Mouse (Mus musculus): ENCODE data around the gene Ctsw. TPM values are rescaled to one million over a fixed set of nuclear protein-coding genes. Genes with fewer than 3 reads are reported as not detected.

The Ctsw gene
- polyA plus RNA-seq, 1 experiment from 2014 or later = 4.5 TPM

DNA sequence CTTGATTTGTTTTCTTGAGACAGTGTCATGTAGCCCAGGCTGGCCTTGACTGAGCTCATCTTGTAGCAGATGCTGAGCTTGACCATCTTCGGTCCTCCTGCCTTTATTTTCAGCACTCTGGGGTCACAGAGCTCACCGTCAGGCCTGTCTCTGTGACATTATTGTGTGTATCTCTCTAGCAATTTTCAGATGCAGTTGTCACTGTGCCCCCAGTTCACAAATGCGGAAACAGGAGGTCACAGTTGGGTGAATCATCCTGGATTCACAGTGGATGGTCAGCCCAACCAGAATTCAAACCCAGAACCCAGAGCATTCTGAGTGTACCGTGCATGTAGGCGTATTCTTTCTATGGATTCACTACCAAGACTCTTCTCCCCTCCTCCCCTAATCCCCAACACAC lies 22.6 kb downstream of the Ctsw start:
- Histone ChIP-seq H3K9ac (replicated peaks) (no peak overlapping the region), H3K9me3 (replicated peaks) (no peaks in the 10 kb centered on the region; the same call in 1 of the 2 replicates), H3K4me2 (no peak overlapping the region), H3K27me3 (replicated peaks) (peaks cover 61% of the 10 kb centered on the region), H3K4me1 (peaks cover 21% of the 10 kb centered on the region), H3K27ac (replicated peaks) (no peak overlapping the region), H3K36me3 (no peaks in the 10 kb centered on the region), H3K4me3 (replicated peaks) (no peak overlapping the region)
- 92% methylated on average over 5 of the region's 5 CpGs for WGBS
- ATAC-seq (ENCODE audit: low FRiP score) = no peak

- Histone ChIP-seq H3K9me3 (replicated peaks) (peaks cover 3% of the 10 kb centered on the region; the same call in 1 of the 2 replicates), H3K36me3 (no peaks in the 10 kb centered on the region), H3K27me3 (replicated peaks) (peaks cover 53% of the 10 kb centered on the region), H3K4me2 (no peak overlapping the region), H3K4me3 (replicated peaks) (no peak overlapping the region), H3K4me1 (peaks cover 21% of the 10 kb centered on the region), H3K27ac (replicated peaks) (no peak overlapping the region), H3K9ac (replicated peaks) (no peak overlapping the region)
- WGBS = 35% methylated on average over 7 of the region's 7 CpGs
- ATAC-seq (ENCODE audit: low FRiP score) = no peak
These were observed 23.4 kb downstream of the Ctsw start for GRCm38 (mm10) chr19:5444954-5445353.

DNA sequence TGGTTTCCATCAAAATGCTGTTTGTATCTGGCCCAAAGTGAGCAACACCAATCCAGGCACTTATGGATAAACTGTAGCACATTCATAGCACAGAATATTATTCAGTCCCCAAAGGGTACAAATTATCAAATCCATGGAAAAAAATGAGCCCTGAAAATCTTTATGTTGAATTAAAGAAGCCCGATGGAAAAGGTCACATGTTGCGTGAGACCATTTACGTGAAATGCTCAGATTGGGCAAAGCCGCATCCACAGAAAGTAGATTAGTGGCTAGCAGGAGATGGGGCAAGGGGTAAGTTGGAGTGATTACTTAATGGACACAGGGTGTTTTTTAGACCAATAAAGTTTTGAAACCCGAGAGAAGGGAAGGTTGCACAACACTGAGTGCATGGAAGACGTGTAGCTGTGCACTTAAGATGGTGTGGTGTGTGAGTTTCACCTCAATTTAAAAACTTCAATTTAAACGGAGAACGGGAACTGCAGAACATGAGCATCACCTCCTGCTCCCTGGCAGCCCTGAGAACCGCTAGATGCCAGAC lies 23.9 kb downstream of the Ctsw start:
- Histone ChIP-seq H3K9ac (replicated peaks) (no peak overlapping the region), H3K4me3 (replicated peaks) (no peak overlapping the region), H3K9me3 (replicated peaks) (peaks cover 3% of the 10 kb centered on the region; the same call in 1 of the 2 replicates), H3K4me2 (no peak overlapping the region), H3K27ac (replicated peaks) (no peak overlapping the region), H3K4me1 (peaks cover 21% of the 10 kb centered on the region), H3K27me3 (replicated peaks) (peaks cover 48% of the 10 kb centered on the region), H3K36me3 (no peaks in the 10 kb centered on the region)
- WGBS = 69% methylated on average over 9 of the region's 9 CpGs
- ATAC-seq (ENCODE audit: low FRiP score) = no peak

- Histone ChIP-seq H3K4me2 (peak overlapping the region; percentile 58), H3K36me3 (no peaks in the 10 kb centered on the region), H3K27ac (replicated peaks) (peak overlapping the region; percentile 60; the same call in 1 of the 2 replicates), H3K27me3 (replicated peaks) (no peaks in the 10 kb centered on the region; the same call in 1 of the 2 replicates), H3K9me3 (replicated peaks) (no peaks in the 10 kb centered on the region), H3K4me1 (peaks cover 15% of the 10 kb centered on the region), H3K9ac (replicated peaks) (peak overlapping the region; percentile 15; the same call in 1 of the 2 replicates), H3K4me3 (replicated peaks) (no peak overlapping the region)
- 75% methylated on average over 7 of the region's 7 CpGs for WGBS
- no peak for ATAC-seq (ENCODE audit: low FRiP score)
These were observed 34.4 kb downstream of the Ctsw start for GRCm38 (mm10) chr19:5433951-5434350.

- peaks cover 17% of the 10 kb centered on the region for H3K4me1 ChIP-seq
- H3K4me3 ChIP-seq (replicated peaks) = peak overlapping the region; percentile 21
- H3K27me3 ChIP-seq (replicated peaks) = no peaks in the 10 kb centered on the region; the same call in 1 of the 2 replicates
- peak overlapping the region; percentile 58 for H3K4me2 ChIP-seq
- 12% methylated on average over 16 of the region's 16 CpGs for WGBS
- peak overlapping the region; percentile 60 for H3K27ac ChIP-seq (replicated peaks)
- peak overlapping the region; percentile 15; the same call in 1 of the 2 replicates for H3K9ac ChIP-seq (replicated peaks)
- ATAC-seq (ENCODE audit: low FRiP score) = no peak
- H3K9me3 ChIP-seq (replicated peaks) = no peaks in the 10 kb centered on the region
- no peaks in the 10 kb centered on the region for H3K36me3 ChIP-seq
These were observed 35.1 kb downstream of the Ctsw start for GRCm38 (mm10) chr19:5432992-5433852.

DNA sequence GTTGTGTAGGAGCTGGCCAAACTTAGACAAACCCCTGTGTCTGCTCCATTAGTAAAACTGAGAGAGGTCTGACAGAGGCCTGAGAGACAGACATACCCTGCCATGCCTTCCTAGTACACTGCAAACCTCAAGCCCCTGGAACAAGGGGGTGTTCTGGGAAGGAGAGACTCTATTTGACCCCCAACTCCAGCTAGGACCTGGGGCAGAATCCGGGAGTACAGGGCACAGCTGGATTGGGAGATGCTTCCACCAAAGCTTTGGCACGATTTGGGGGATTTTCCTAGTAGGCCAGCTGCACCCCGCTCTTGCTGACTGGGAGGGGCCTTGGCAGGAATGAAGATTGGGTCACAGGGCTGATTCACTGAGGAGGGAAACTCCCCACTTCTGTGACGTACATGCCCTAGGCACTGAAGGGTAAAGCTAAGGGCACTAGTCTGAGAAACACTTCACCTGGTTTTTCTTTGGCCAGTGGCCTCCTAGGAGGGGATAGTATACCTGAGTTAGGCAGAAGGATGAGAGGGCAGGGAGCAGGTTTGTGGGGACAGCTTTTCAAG lies 36.3 kb downstream of the Ctsw start:
- Histone ChIP-seq H3K9me3 (replicated peaks) (no peaks in the 10 kb centered on the region), H3K27ac (replicated peaks) (no peak overlapping the region), H3K36me3 (peaks cover 7% of the 10 kb centered on the region), H3K9ac (replicated peaks) (no peak overlapping the region; the same call in 1 of the 2 replicates), H3K4me2 (no peak overlapping the region), H3K4me3 (replicated peaks) (no peak overlapping the region), H3K4me1 (peaks cover 26% of the 10 kb centered on the region), H3K27me3 (replicated peaks) (no peaks in the 10 kb centered on the region; the same call in 1 of the 2 replicates)
- ATAC-seq (ENCODE audit: low FRiP score) = no peak
- WGBS = 73% methylated on average over 4 of the region's 4 CpGs

- peaks cover 41% of the 10 kb centered on the region for H3K4me1 ChIP-seq
- H3K9me3 ChIP-seq (replicated peaks) = no peaks in the 10 kb centered on the region
- no peak overlapping the region for H3K4me2 ChIP-seq
- no peaks in the 10 kb centered on the region for H3K27me3 ChIP-seq (replicated peaks)
- WGBS = 75% methylated on average over 1 of the region's 1 CpGs
- H3K4me3 ChIP-seq (replicated peaks) = no peak overlapping the region
- H3K27ac ChIP-seq (replicated peaks) = no peak overlapping the region
- ATAC-seq (ENCODE audit: low FRiP score) = no peak
- H3K36me3 ChIP-seq = peaks cover 15% of the 10 kb centered on the region
- no peak overlapping the region for H3K9ac ChIP-seq (replicated peaks)
These were observed 37.9 kb downstream of the Ctsw start for GRCm38 (mm10) chr19:5430408-5430807.

DNA sequence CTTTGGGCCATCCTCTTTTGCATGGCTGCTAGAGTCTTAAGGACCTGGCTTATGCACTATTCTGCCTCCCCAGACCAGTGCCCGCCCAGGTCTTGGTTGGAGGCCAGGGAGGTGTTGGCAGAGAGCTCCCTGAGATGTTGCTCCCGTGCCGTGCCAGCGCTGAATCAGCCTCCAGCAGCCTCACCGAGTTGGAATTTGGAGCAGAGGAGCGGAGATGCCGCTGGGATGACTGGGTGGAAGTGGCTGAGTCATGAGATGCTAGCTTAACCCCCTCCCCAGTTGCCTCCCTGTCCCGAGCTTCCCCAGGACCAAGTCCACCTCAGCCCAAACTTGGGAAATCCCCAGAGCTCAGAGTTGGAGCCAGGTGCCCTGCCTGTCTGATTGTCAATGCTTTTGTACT lies 38.5 kb downstream of the Ctsw start:
- H3K4me2 ChIP-seq = no peak overlapping the region
- H3K36me3 ChIP-seq = peaks cover 15% of the 10 kb centered on the region
- ATAC-seq (ENCODE audit: low FRiP score) = no peak
- no peaks in the 10 kb centered on the region for H3K9me3 ChIP-seq (replicated peaks)
- H3K4me1 ChIP-seq = peaks cover 41% of the 10 kb centered on the region
- 77% methylated on average over 8 of the region's 8 CpGs for WGBS
- no peak overlapping the region for H3K4me3 ChIP-seq (replicated peaks)
- no peak overlapping the region for H3K9ac ChIP-seq (replicated peaks)
- no peaks in the 10 kb centered on the region for H3K27me3 ChIP-seq (replicated peaks)
- H3K27ac ChIP-seq (replicated peaks) = no peak overlapping the region

- Histone ChIP-seq H3K9me3 (replicated peaks) (no peaks in the 10 kb centered on the region), H3K36me3 (peaks cover 15% of the 10 kb centered on the region), H3K27ac (replicated peaks) (no peak overlapping the region), H3K4me1 (peaks cover 41% of the 10 kb centered on the region), H3K9ac (replicated peaks) (no peak overlapping the region), H3K4me2 (no peak overlapping the region), H3K27me3 (replicated peaks) (no peaks in the 10 kb centered on the region), H3K4me3 (replicated peaks) (no peak overlapping the region)
- 92% methylated on average over 4 of the region's 4 CpGs for WGBS
- ATAC-seq (ENCODE audit: low FRiP score) = no peak
These were observed 39.1 kb downstream of the Ctsw start for GRCm38 (mm10) chr19:5429219-5429618.

DNA sequence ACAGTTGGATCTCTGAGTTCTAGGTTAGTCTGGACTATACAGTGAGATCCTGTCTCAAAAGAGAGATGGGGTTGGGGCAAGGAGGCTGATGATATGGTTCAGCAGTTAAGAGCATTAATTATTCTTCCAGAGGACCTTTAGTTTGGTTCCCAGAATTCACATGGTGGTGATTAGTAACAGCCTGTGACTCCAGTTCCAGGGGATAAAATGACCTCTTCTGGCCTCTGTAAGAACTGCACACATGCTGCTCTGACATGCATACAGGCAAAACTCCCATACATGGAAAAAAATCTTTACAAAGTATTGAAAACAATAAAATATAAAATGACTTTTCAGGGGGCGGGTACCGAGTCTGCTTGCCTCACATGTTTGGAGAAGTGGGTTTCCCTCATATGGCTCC lies 40.2 kb downstream of the Ctsw start:
- Histone ChIP-seq H3K9ac (replicated peaks) (no peak overlapping the region), H3K4me3 (replicated peaks) (no peak overlapping the region), H3K4me1 (peaks cover 40% of the 10 kb centered on the region), H3K9me3 (replicated peaks) (no peaks in the 10 kb centered on the region), H3K36me3 (peaks cover 15% of the 10 kb centered on the region), H3K27ac (replicated peaks) (no peak overlapping the region), H3K4me2 (no peak overlapping the region), H3K27me3 (replicated peaks) (no peaks in the 10 kb centered on the region)
- WGBS = 88% methylated on average over 2 of the region's 2 CpGs
- no peak for ATAC-seq (ENCODE audit: low FRiP score)

DNA sequence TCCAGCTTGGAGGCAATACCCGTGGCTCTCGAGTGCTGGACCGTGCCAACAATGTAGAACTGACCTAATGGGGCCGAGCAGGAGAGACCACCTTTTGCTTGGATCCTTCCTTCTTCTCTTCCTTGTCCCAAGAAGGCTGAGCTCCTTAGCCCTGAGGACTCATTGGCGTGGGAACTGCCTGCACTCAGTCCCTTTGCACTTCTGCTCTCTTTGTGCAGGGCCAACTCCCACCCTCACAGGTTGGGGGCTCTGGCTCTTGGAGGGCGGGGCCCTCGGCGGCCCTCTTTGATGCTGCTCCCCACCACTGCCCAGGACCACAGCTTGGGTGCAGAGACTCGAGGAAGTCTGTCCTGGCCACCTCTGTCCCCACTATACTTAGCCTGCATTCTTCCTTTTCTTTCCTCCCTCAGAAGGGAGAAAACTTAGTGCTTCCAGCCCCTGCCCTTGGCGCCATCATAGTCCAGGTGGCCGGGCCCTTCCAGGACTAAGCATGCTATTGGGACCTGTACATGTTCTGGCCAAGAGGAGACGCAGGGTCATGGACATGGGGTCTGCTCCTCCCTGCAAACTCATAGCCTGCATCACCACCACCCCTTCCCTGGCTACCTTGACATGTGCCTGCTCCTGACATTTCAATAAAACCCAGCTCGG lies 41.5 kb downstream of the Ctsw start:
- peak overlapping the region; percentile 88 for H3K4me3 ChIP-seq (replicated peaks)
- H3K27ac ChIP-seq (replicated peaks) = no peak overlapping the region
- no peaks in the 10 kb centered on the region for H3K9me3 ChIP-seq (replicated peaks)
- H3K9ac ChIP-seq (replicated peaks) = no peak overlapping the region
- WGBS = 93% methylated on average over 13 of the region's 13 CpGs
- ATAC-seq (ENCODE audit: low FRiP score) = no peak
- peak overlapping the region; percentile 90 for H3K4me2 ChIP-seq
- H3K4me1 ChIP-seq = peaks cover 49% of the 10 kb centered on the region
- H3K36me3 ChIP-seq = peaks cover 25% of the 10 kb centered on the region
- no peaks in the 10 kb centered on the region for H3K27me3 ChIP-seq (replicated peaks)

Data from neural tube, embryonic 15.5 days (tissue).